10 mouse cellular contexts compared by ENCODE assay signal in the genomic region with DNA sequence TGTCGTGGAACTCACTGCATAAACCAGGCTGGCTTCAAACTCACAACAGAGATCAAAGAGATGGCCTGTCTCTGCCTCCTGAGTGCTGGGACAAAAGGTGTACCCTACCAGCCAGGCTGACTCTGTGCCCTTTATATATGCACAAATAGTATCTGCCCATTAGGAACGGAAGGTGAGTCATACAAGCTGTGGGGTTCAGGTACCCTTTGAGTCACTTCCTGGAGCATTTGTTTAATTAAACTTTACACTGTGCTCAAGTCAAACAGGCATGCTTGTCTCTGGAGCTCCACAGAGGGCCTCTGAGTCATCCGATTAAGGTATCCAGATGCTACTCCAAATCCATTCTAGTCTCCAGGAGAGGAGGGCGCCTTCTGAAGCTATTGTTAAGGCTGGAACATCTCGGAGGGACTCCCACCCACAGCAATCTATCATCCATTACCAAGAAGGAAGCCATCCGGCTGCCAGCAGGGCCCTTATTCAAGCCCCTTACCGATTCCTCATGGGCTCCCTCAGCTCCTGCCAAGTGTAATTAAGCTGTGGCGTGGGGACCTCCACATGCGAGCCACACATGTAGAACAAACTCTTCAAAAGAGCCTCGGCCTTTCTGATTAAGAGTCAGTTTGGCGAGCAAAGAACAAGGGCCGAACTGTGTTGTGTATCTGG. TPM values are rescaled to one million over a fixed set of nuclear protein-coding genes. Genes with fewer than 3 reads are reported as not detected.
DNase-seq lines count a peak whose midpoint lies in the region; ATAC-seq and TF ChIP-seq lines count a peak whose summit lies in the region.
"Had no signal": no experiment of that assay in that cellular context is flagged by ENCODE, and none has a peak within 500 bp of the region (broad histone marks: within the 10 kb centered on the region; RNA-seq: fewer than 3 reads in every experiment).

No protein-coding gene starts in this region.

- H3K4me3 ChIP-seq in heart, embryonic 10.5 days, result no peak overlapping the region
- H3K4me3 ChIP-seq in heart, adult 2 months, result no peak overlapping the region
- no peak overlapping the region for H3K4me3 ChIP-seq in midbrain, postnatal 0 days (ENCODE audit: low read depth, low read length)

- TF ChIP-seq POLR2A in heart, adult 2 months (IDR thresholded peaks at IDR 0.05; ENCODE audit: insufficient read depth, low read depth, low read length), result no peak

- H3K9ac ChIP-seq in heart, adult 2 months (ENCODE audit: low read depth, low read length), result no peak overlapping the region
- no peak overlapping the region for H3K9ac ChIP-seq in midbrain, postnatal 0 days (replicated peaks; ENCODE audit: low read length, poor library complexity, severe bottlenecking)

- no peaks in the 10 kb centered on the region for H3K79me2 ChIP-seq in heart, adult 2 months (replicated peaks; ENCODE audit: control insufficient read depth, insufficient read depth, low read length)

- ATAC-seq in inflammation-experienced regulatory T-cells, adult 6 months, result peak; percentile 98
- no peak for ATAC-seq in midbrain, postnatal 0 days (ENCODE audit: low FRiP score)
- ATAC-seq in megakaryocyte progenitor cell, adult 5-6 weeks (replicated peaks; ENCODE audit: poor library complexity), result no peak

- H3K27ac ChIP-seq in heart, embryonic 10.5 days, result peak overlapping the region; percentile 52; the same call in 1 of the 2 replicates
- no peak overlapping the region for H3K27ac ChIP-seq in heart, adult 2 months
- no peak overlapping the region for H3K27ac ChIP-seq in midbrain, postnatal 0 days (ENCODE audit: low read depth, low read length)

- no peaks in the 10 kb centered on the region for H3K36me3 ChIP-seq in heart, embryonic 10.5 days
- H3K36me3 ChIP-seq in heart, adult 2 months (ENCODE audit: control insufficient read depth, insufficient read depth, low read length), result no peaks in the 10 kb centered on the region
- H3K36me3 ChIP-seq in midbrain, postnatal 0 days (ENCODE audit: insufficient read depth, low read length), result no peaks in the 10 kb centered on the region

- H3K4me1 ChIP-seq in heart, embryonic 10.5 days, result peaks cover 12% of the 10 kb centered on the region
- peaks cover 2% of the 10 kb centered on the region for H3K4me1 ChIP-seq in heart, adult 2 months (ENCODE audit: control insufficient read depth, insufficient read depth, low read length)
- no peaks in the 10 kb centered on the region for H3K4me1 ChIP-seq in midbrain, postnatal 0 days (ENCODE audit: insufficient read depth, low read length)

- H3K9me3 ChIP-seq in heart, embryonic 10.5 days, result no peaks in the 10 kb centered on the region
- H3K9me3 ChIP-seq in midbrain, postnatal 0 days (ENCODE audit: low read length), result no peaks in the 10 kb centered on the region

- 35% methylated on average over 12 of the region's 12 CpGs for WGBS in heart, embryonic 10.5 days
- 55% methylated on average over 12 of the region's 12 CpGs for WGBS in heart, adult 2 months
- 25% methylated on average over 12 of the region's 12 CpGs for WGBS in midbrain, postnatal 0 days

- intact Hi-C loops in heart, adult 2 months (cut with DNase I), result no loop called here

- no peak for TF ChIP-seq CTCF in heart, adult 2 months (IDR thresholded peaks at IDR 0.05)
- no peak for TF ChIP-seq CTCF in midbrain, postnatal 0 days (IDR thresholded peaks at IDR 0.05)

- TF ChIP-seq EP300 in heart, adult 2 months (IDR thresholded peaks at IDR 0.05; ENCODE audit: insufficient read depth, low read depth, low read length), result no peak

- H3K27me3 ChIP-seq in heart, embryonic 10.5 days (ENCODE audit: insufficient read depth, poor library complexity, severe bottlenecking), result no peaks in the 10 kb centered on the region
- no peaks in the 10 kb centered on the region for H3K27me3 ChIP-seq in heart, adult 2 months (ENCODE audit: control insufficient read depth, insufficient read depth, low read length)
- H3K27me3 ChIP-seq in midbrain, postnatal 0 days (ENCODE audit: insufficient read depth, low read length), result no peaks in the 10 kb centered on the region
- H3K27me3 ChIP-seq: CH12.LX had no signal

- no peak for DNase-seq in heart, embryonic 10.5 days (ENCODE audit: low spot score)
- no peak for DNase-seq in heart, adult 2 months
- DNase-seq in NIH3T3 (ENCODE audit: low read depth), result peak; percentile 34
- DNase-seq in midbrain, postnatal 0 days (ENCODE audit: low spot score), result peak; percentile 38
- no peak for DNase-seq in cerebellum, adult 8-10 months
- DNase-seq in frontal cortex, postnatal 25 days (ENCODE audit: low spot score in 2 of 2), result no peak
- DNase-seq: right cerebral cortex, adult 18-20 months had no signal

- no peak overlapping the region for H3K4me2 ChIP-seq in midbrain, postnatal 0 days (ENCODE audit: low read depth, low read length, poor library complexity, severe bottlenecking)

RNA-seq across cellular contexts. Expression of a gene that starts 44.9 kb away (rescaled TPM):
- polyA plus RNA-seq in heart, embryonic 10.5 days (2016; fragmentation: Nextera tagmentation; extraction: Ambion mirVana), result 19.6 and 21.1 TPM in 2 replicates
- 100 to 1,000 TPM; 134 to 135 TPM for total RNA-seq in heart, adult 2 months (2021)
- polyA plus RNA-seq in heart, adult 2 months (2012; rRNA removed), result 69.4 and 121 TPM in 2 replicates
- polyA plus RNA-seq in inflammation-experienced regulatory T-cells, adult 6 months (2017; shearing (Covaris generic)), result 1 to 10 TPM; 6.1 to 6.8 (median 6.2) TPM
- total RNA-seq in midbrain, postnatal 0 days (2014; rRNA removed), result 5.8 and 6.0 TPM in 2 replicates
- polyA plus RNA-seq in midbrain, postnatal 0 days (2015; fragmentation: Nextera tagmentation; extraction: Ambion mirVana), result 3.0 and 3.4 TPM in 2 replicates
- total RNA-seq in megakaryocyte progenitor cell, adult 5-6 weeks (2015), result 23.3 and 24.7 TPM in 2 replicates
- total RNA-seq in megakaryocyte progenitor cell, adult 5-6 weeks (2017), result 18.2 and 20.0 TPM in 2 replicates

Comparison
In these comparisons a context has a peak if more than half of its experiments do, and no peak if none do; other contexts are left out.
1. DNase-seq: peak in NIH3T3 (single experiment) and midbrain, postnatal 0 days (single experiment); none in heart, embryonic 10.5 days (single experiment), heart, adult 2 months (0 of 2), cerebellum, adult 8-10 months (single experiment) and frontal cortex, postnatal 25 days (0 of 2).